Mouse (Mus musculus) E14TG2a.4 (cell line): ENCODE measurements around the gene Mpped1.

Experiments used
- CTCF ChIP-seq: conservative IDR thresholded peaks from 2 replicates; pipeline ENCODE4 v1.5.1; 2014; ENCODE audit warnings: low read length
- NANOG ChIP-seq: IDR thresholded peaks from 2 replicates; pipeline ENCODE4 v1.6.1; 2014; ENCODE audit warnings: borderline replicate concordance, low read length, mixed read lengths
- POU5F1 ChIP-seq: IDR thresholded peaks from 2 replicates; pipeline ENCODE4 v1.6.1; 2014; ENCODE audit warnings: low read length, borderline replicate concordance

- TF ChIP-seq CTCF (peak; percentile 96), POU5F1 (no peak), NANOG (no peak)
Measured at GRCm38 (mm10) chr15:83760683-83761082, 18.6 kb upstream of the Mpped1 start.
